Mouse (Mus musculus): ENCODE measurements at regions not wholly inside any gene's neighbourhood (a gene's known extent, or its start where the extent isn't known, plus 50 kb on each side); places are given as distances from the start of the nearest gene placed in this dataset.

GRCm38 (mm10) chr5:148619917-148620316 lies 67.3 kb upstream of the Ubl3 start:
- H3K27ac ChIP-seq (replicated peaks) = no peak overlapping the region
- no peak overlapping the region for H3K4me2 ChIP-seq (replicated peaks)
- H3K9me3 ChIP-seq = no peaks in the 10 kb centered on the region
- H3K36me3 ChIP-seq = no peaks in the 10 kb centered on the region
- H3K9ac ChIP-seq (replicated peaks) = no peak overlapping the region
- ATAC-seq (ENCODE audit: low FRiP score, low read depth) = no peak
- peaks cover 26% of the 10 kb centered on the region for H3K4me1 ChIP-seq
- H3K4me3 ChIP-seq = no peak overlapping the region
- WGBS = 88% methylated on average over 2 of the region's 2 CpGs
- H3K27me3 ChIP-seq = no peaks in the 10 kb centered on the region

- peak overlapping the region; percentile 71 for H3K27ac ChIP-seq (replicated peaks)
- WGBS = 65% methylated on average over 3 of the region's 3 CpGs
- no peak; the same call in 1 of the 2 replicates for ATAC-seq (ENCODE audit: low FRiP score, low read depth)
These were observed 63.8 kb upstream of the Ubl3 start for GRCm38 (mm10) chr5:148616426-148616825.

GRCm38 (mm10) chr5:148615706-148616366 lies 63.2 kb upstream of the Ubl3 start:
- ATAC-seq (ENCODE audit: low FRiP score, low read depth) = peak; percentile 87
- peaks cover 13% of the 10 kb centered on the region for H3K4me1 ChIP-seq
- H3K9ac ChIP-seq (replicated peaks) = no peak overlapping the region
- 40% methylated on average over 10 of the region's 10 CpGs for WGBS
- H3K27ac ChIP-seq (replicated peaks) = peak overlapping the region; percentile 71
- no peak overlapping the region for H3K4me3 ChIP-seq
- no peaks in the 10 kb centered on the region for H3K27me3 ChIP-seq
- no peaks in the 10 kb centered on the region for H3K36me3 ChIP-seq
- no peaks in the 10 kb centered on the region for H3K9me3 ChIP-seq
- no peak overlapping the region for H3K4me2 ChIP-seq (replicated peaks)

More at GRCm38 (mm10) chr5:148616426-148616825, 63.8 kb upstream of the Ubl3 start:
- no peaks in the 10 kb centered on the region for H3K27me3 ChIP-seq
- H3K4me3 ChIP-seq = no peak overlapping the region
- H3K36me3 ChIP-seq = no peaks in the 10 kb centered on the region
- H3K9me3 ChIP-seq = no peaks in the 10 kb centered on the region
- H3K4me1 ChIP-seq = peaks cover 19% of the 10 kb centered on the region
- H3K4me2 ChIP-seq (replicated peaks) = no peak overlapping the region
- no peak overlapping the region for H3K9ac ChIP-seq (replicated peaks)

GRCm38 (mm10) chr5:148615117-148615516 lies 62.5 kb upstream of the Ubl3 start:
- 89% methylated on average over 14 of the region's 14 CpGs for WGBS
- ATAC-seq (ENCODE audit: low FRiP score, low read depth) = no peak
- H3K4me3 ChIP-seq = no peak overlapping the region
- H3K4me1 ChIP-seq = peaks cover 12% of the 10 kb centered on the region
- no peaks in the 10 kb centered on the region for H3K36me3 ChIP-seq
- no peaks in the 10 kb centered on the region for H3K9me3 ChIP-seq
- no peak overlapping the region for H3K9ac ChIP-seq (replicated peaks)
- no peaks in the 10 kb centered on the region for H3K27me3 ChIP-seq
- H3K4me2 ChIP-seq (replicated peaks) = no peak overlapping the region
- no peak overlapping the region for H3K27ac ChIP-seq (replicated peaks)

GRCm38 (mm10) chr5:148611323-148611722 lies 58.7 kb upstream of the Ubl3 start:
- ATAC-seq (ENCODE audit: low FRiP score, low read depth) = no peak
- 64% methylated on average over 5 of the region's 5 CpGs for WGBS
- Histone ChIP-seq H3K9ac (replicated peaks) (no peak overlapping the region), H3K36me3 (no peaks in the 10 kb centered on the region), H3K27ac (replicated peaks) (no peak overlapping the region), H3K4me3 (no peak overlapping the region), H3K4me1 (peaks cover 25% of the 10 kb centered on the region), H3K27me3 (no peaks in the 10 kb centered on the region), H3K9me3 (no peaks in the 10 kb centered on the region), H3K4me2 (replicated peaks) (no peak overlapping the region)

- no peaks in the 10 kb centered on the region for H3K36me3 ChIP-seq
- peaks cover 16% of the 10 kb centered on the region for H3K4me1 ChIP-seq
- WGBS = 66% methylated on average over 9 of the region's 9 CpGs
- no peak overlapping the region for H3K4me2 ChIP-seq (replicated peaks)
- no peak overlapping the region for H3K9ac ChIP-seq (replicated peaks)
- H3K27me3 ChIP-seq = no peaks in the 10 kb centered on the region
- H3K27ac ChIP-seq (replicated peaks) = no peak overlapping the region
- no peak overlapping the region for H3K4me3 ChIP-seq
- ATAC-seq (ENCODE audit: low FRiP score, low read depth) = no peak
- H3K9me3 ChIP-seq = no peaks in the 10 kb centered on the region
These were observed 56.9 kb upstream of the Ubl3 start for GRCm38 (mm10) chr5:148609506-148609880.

GRCm38 (mm10) chr5:148608857-148609505 lies 56.4 kb upstream of the Ubl3 start:
- H3K27ac ChIP-seq (replicated peaks) = no peak overlapping the region
- ATAC-seq (ENCODE audit: low FRiP score, low read depth) = no peak
- no peak overlapping the region for H3K9ac ChIP-seq (replicated peaks)
- peaks cover 16% of the 10 kb centered on the region for H3K4me1 ChIP-seq
- no peaks in the 10 kb centered on the region for H3K36me3 ChIP-seq
- no peak overlapping the region for H3K4me2 ChIP-seq (replicated peaks)
- no peaks in the 10 kb centered on the region for H3K9me3 ChIP-seq
- no peaks in the 10 kb centered on the region for H3K27me3 ChIP-seq
- WGBS = 78% methylated on average over 13 of the region's 13 CpGs
- no peak overlapping the region for H3K4me3 ChIP-seq

GRCm38 (mm10) chr5:148608178-148608577 lies 55.6 kb upstream of the Ubl3 start:
- H3K9me3 ChIP-seq = 0 out of 2 replicates have a peak, but pooled peaks cover under 1% of the 10 kb centered on the region
- H3K4me3 ChIP-seq = no peak overlapping the region
- H3K4me1 ChIP-seq = peaks cover 16% of the 10 kb centered on the region
- H3K27me3 ChIP-seq = no peaks in the 10 kb centered on the region
- H3K36me3 ChIP-seq = no peaks in the 10 kb centered on the region
- 49% methylated on average over 9 of the region's 9 CpGs for WGBS
- H3K27ac ChIP-seq (replicated peaks) = 0 out of 2 replicates have a peak overlapping the region, but pooled peaks have one; percentile 20
- ATAC-seq (ENCODE audit: low FRiP score, low read depth) = no peak
- no peak overlapping the region for H3K9ac ChIP-seq (replicated peaks)
- H3K4me2 ChIP-seq (replicated peaks) = no peak overlapping the region

GRCm38 (mm10) chr5:148605730-148606129 lies 53.1 kb upstream of the Ubl3 start:
- no peaks in the 10 kb centered on the region for H3K27me3 ChIP-seq
- H3K4me1 ChIP-seq = peaks cover 16% of the 10 kb centered on the region
- 92% methylated on average over 8 of the region's 8 CpGs for WGBS
- H3K9me3 ChIP-seq = 0 out of 2 replicates have a peak, but pooled peaks cover 4% of the 10 kb centered on the region
- no peak overlapping the region for H3K27ac ChIP-seq (replicated peaks)
- no peak overlapping the region for H3K4me3 ChIP-seq
- no peak overlapping the region for H3K9ac ChIP-seq (replicated peaks)
- no peak overlapping the region for H3K4me2 ChIP-seq (replicated peaks)
- no peaks in the 10 kb centered on the region for H3K36me3 ChIP-seq
- no peak for ATAC-seq (ENCODE audit: low FRiP score, low read depth)
